Mouse (Mus musculus): ENCODE measurements around the gene Six2. TPM values are rescaled to one million over a fixed set of nuclear protein-coding genes. Genes with fewer than 3 reads are reported as not detected.

Gene Six2
- polyA plus RNA-seq, 1 experiment from 2014 or later, result 0.21 TPM

DNA sequence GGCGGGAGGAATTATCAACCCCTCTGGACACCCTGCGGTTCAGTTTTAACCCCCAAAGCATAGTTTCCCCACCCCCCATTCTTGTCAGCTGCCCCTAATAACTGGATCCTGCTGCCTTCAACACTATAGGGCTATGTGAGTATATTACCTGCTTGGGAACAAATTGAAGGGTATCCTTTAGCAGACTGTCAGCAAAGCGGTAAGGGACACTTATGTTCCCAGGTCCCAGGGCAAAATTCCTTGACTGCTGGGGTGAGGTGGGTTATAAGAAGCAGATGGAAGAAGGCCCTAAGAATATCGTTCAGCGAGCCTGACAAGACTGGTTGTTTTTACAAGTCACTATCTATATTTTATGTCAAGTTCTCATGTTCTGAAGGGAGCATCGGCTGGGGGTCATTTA is 6.3 kb downstream of the Six2 start:
- Histone ChIP-seq H3K4me3 (no peak overlapping the region), H3K4me1 (replicated peaks) (peaks cover 24% of the 10 kb centered on the region), H3K36me3 (no peaks in the 10 kb centered on the region), H3K4me2 (no peak overlapping the region), H3K27ac (no peak overlapping the region), H3K27me3 (peaks cover 94% of the 10 kb centered on the region), H3K9ac (no peak overlapping the region), H3K9me3 (replicated peaks) (no peaks in the 10 kb centered on the region)
- 17% methylated on average over 6 of the region's 6 CpGs for WGBS
- ATAC-seq (replicated peaks; ENCODE audit: insufficient number of reproducible peaks, insufficient read depth, low FRiP score, low read depth), result no peak

DNA sequence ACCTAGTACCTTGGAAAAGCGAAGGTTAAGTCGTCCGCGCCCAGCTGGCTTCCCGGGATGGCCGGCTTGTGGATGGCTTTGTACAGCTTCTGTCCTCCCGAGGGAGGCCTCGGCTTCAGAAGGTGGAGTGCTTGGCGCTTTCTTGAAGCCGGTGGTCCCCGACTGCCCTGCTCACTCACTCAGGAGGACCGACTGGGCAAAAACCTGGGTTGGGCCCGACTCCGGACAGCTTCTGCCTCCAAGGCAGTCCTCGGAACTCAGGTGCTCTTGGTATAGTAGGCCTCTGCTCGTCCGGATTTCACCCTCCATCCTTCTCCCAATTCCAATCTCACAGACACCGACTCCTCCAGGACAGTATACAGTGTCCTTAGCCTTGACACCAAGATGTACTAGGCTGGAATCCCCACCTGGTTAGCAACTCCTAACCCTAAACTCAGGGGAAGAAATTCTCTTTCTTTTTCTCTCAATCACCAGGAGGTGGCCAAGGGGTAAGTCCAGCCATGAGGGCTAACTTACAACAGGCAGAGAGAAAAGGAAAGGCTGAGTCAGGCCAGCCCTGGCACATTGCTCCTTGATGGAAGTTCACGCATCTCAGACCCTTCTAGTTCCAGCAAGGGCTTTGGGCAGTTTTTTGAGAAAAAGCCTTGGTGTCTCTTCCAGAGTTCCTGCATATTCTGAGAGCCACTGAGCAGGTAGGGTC is 7.1 kb downstream of the Six2 start:
- H3K4me3 ChIP-seq, result peak overlapping the region; percentile 39; the same call in 1 of the 2 replicates
- WGBS, result 7% methylated on average over 19 of the region's 19 CpGs

GRCm38 (mm10) chr17:85680116-85680850 is 7.8 kb downstream of the Six2 start:
- Histone ChIP-seq H3K36me3 (no peaks in the 10 kb centered on the region), H3K27ac (no peak overlapping the region), H3K4me3 (peak overlapping the region; percentile 39), H3K27me3 (peaks cover 92% of the 10 kb centered on the region), H3K4me2 (peak overlapping the region; percentile 62), H3K9ac (no peak overlapping the region; the same call in 1 of the 2 replicates), H3K9me3 (replicated peaks) (no peaks in the 10 kb centered on the region), H3K4me1 (replicated peaks) (peaks cover 23% of the 10 kb centered on the region)
- ATAC-seq (replicated peaks; ENCODE audit: insufficient number of reproducible peaks, insufficient read depth, low FRiP score, low read depth), result no peak
- WGBS, result 5% methylated on average over 21 of the region's 21 CpGs

More for the DNA sequence above, 7.1 kb downstream of the Six2 start:
- no peak for ATAC-seq (replicated peaks; ENCODE audit: insufficient number of reproducible peaks, insufficient read depth, low FRiP score, low read depth)
- Histone ChIP-seq H3K4me2 (peak overlapping the region; percentile 62), H3K27ac (no peak overlapping the region), H3K27me3 (peaks cover 92% of the 10 kb centered on the region), H3K9me3 (replicated peaks) (no peaks in the 10 kb centered on the region), H3K9ac (no peak overlapping the region), H3K36me3 (no peaks in the 10 kb centered on the region), H3K4me1 (replicated peaks) (peaks cover 24% of the 10 kb centered on the region)

DNA sequence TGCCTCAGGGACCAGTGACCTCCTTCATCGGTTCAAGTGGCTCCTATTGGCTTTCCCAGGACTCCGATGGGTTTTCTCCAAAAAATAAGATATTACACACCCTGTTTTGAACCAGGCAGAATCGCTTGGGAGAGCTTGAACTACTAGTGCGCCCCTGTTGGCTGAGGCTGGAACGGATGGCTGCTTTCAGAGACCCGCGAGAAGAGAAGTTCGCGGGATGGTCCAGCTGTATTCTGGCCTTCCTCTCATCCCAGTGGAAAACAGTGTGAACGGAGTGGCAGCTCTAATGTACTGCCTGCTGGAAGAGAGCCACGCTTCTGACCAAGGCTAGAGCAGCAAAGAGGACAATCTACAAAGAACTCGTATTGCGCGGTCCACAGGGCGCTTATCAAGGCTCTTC is 8.4 kb downstream of the Six2 start:
- Histone ChIP-seq H3K36me3 (no peaks in the 10 kb centered on the region), H3K4me3 (peak overlapping the region; percentile 39), H3K27me3 (peaks cover 92% of the 10 kb centered on the region), H3K9me3 (replicated peaks) (no peaks in the 10 kb centered on the region), H3K9ac (no peak overlapping the region; the same call in 1 of the 2 replicates), H3K27ac (no peak overlapping the region), H3K4me2 (peak overlapping the region; percentile 62), H3K4me1 (replicated peaks) (peaks cover 18% of the 10 kb centered on the region)
- ATAC-seq (replicated peaks; ENCODE audit: insufficient number of reproducible peaks, insufficient read depth, low FRiP score, low read depth), result no peak
- WGBS, result 1% methylated on average over 15 of the region's 15 CpGs

DNA sequence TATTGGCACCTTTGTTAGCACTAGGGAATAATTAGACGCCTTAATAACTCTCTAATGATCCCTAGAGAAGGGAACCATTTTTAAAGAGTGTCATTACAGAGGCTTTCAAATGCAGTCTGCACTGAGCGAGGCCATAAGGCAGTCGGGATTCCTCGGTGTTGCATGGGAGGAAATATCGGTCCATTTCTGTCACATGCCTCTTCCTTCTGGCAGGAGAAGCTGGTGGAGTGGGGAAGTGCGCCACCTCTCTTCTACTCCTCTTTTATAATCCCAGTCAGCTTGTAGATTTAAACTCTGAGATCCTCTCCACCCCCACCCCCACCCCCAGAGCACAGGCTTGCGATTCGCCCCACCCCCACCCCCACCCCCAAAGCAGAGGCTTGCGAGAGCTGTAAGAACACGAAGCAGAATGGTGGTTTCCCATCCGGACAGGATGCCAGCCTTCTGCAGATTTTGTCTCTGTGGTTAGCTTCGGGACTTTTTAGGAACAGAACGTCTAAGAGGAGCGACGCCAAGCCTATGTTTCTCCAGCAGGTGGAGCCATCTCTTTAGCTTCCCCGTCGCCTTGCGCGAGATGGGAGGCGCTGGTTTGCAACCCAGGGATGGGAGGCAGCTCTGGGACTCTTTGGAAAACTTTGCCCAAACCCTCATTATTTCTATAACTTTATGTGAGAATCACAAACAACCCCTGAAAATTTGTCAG is 23.3 kb downstream of the Six2 start:
- ATAC-seq (replicated peaks; ENCODE audit: insufficient number of reproducible peaks, insufficient read depth, low FRiP score, low read depth), result 0 out of 2 replicates have a peak, but pooled peaks have one; percentile 58
- Histone ChIP-seq H3K4me3 (peak overlapping the region; percentile 34), H3K27me3 (peaks cover 62% of the 10 kb centered on the region), H3K4me1 (replicated peaks) (no peaks in the 10 kb centered on the region; the same call in 1 of the 2 replicates), H3K9ac (no peak overlapping the region), H3K4me2 (peak overlapping the region; percentile 59), H3K36me3 (no peaks in the 10 kb centered on the region), H3K27ac (no peak overlapping the region), H3K9me3 (replicated peaks) (no peaks in the 10 kb centered on the region)
- 3% methylated on average over 20 of the region's 20 CpGs for WGBS

- H3K4me2 ChIP-seq, result peak overlapping the region; percentile 59; the same call in 1 of the 2 replicates
- H3K27ac ChIP-seq, result no peak overlapping the region
- H3K4me3 ChIP-seq, result peak overlapping the region; percentile 34; the same call in 1 of the 2 replicates
- H3K36me3 ChIP-seq, result no peaks in the 10 kb centered on the region
- H3K9me3 ChIP-seq (replicated peaks), result no peaks in the 10 kb centered on the region
- H3K4me1 ChIP-seq (replicated peaks), result no peaks in the 10 kb centered on the region; the same call in 1 of the 2 replicates
- H3K27me3 ChIP-seq, result peaks cover 59% of the 10 kb centered on the region
- no peak overlapping the region for H3K9ac ChIP-seq
- 38% methylated on average over 2 of the region's 2 CpGs for WGBS
- no peak for ATAC-seq (replicated peaks; ENCODE audit: insufficient number of reproducible peaks, insufficient read depth, low FRiP score, low read depth)
These were observed 23.9 kb downstream of the Six2 start for GRCm38 (mm10) chr17:85664202-85664601.

- Histone ChIP-seq H3K27me3 (peaks cover 62% of the 10 kb centered on the region), H3K4me3 (no peak overlapping the region), H3K9ac (no peak overlapping the region), H3K9me3 (replicated peaks) (no peaks in the 10 kb centered on the region), H3K4me2 (no peak overlapping the region), H3K4me1 (replicated peaks) (no peaks in the 10 kb centered on the region; the same call in 1 of the 2 replicates), H3K27ac (no peak overlapping the region), H3K36me3 (no peaks in the 10 kb centered on the region)
- 56% methylated on average over 5 of the region's 5 CpGs for WGBS
- ATAC-seq (replicated peaks; ENCODE audit: insufficient number of reproducible peaks, insufficient read depth, low FRiP score, low read depth), result no peak
These were observed 26.6 kb downstream of the Six2 start for GRCm38 (mm10) chr17:85661521-85661920.

DNA sequence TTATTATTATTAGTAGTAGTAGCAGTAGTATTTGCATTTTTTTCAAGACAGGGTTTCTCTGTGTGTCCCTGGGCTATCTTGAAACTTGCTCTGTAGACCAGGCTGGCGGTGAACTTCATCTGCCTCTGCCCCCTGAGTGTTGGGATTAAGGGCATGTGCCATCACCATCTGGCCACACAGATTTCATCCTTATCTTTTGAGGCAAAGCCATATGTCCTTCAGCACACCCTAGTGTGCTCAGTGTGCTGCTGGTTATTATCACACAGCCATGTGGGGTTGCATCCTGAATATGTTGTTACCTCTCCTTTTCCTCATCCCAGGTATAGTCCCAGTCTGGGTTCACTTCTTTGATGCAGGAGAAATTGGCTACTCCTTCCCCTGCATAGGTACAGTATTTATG is 28.1 kb downstream of the Six2 start:
- WGBS, result 59% methylated on average over 1 of the region's 1 CpGs
- no peak overlapping the region for H3K4me3 ChIP-seq
- H3K9ac ChIP-seq, result no peak overlapping the region
- no peak for ATAC-seq (replicated peaks; ENCODE audit: insufficient number of reproducible peaks, insufficient read depth, low FRiP score, low read depth)
- no peaks in the 10 kb centered on the region for H3K36me3 ChIP-seq
- H3K4me2 ChIP-seq, result no peak overlapping the region
- H3K4me1 ChIP-seq (replicated peaks), result no peaks in the 10 kb centered on the region; the same call in 1 of the 2 replicates
- H3K27me3 ChIP-seq, result peaks cover 54% of the 10 kb centered on the region
- no peaks in the 10 kb centered on the region for H3K9me3 ChIP-seq (replicated peaks)
- no peak overlapping the region for H3K27ac ChIP-seq

- H3K4me1 ChIP-seq (replicated peaks), result peaks cover 7% of the 10 kb centered on the region
- peak; percentile 59 for ATAC-seq (replicated peaks; ENCODE audit: insufficient number of reproducible peaks, insufficient read depth, low FRiP score, low read depth)
- 3% methylated on average over 36 of the region's 36 CpGs for WGBS
- peaks cover 75% of the 10 kb centered on the region for H3K27me3 ChIP-seq
- no peaks in the 10 kb centered on the region for H3K9me3 ChIP-seq (replicated peaks)
- peak overlapping the region; percentile 59 for H3K4me2 ChIP-seq
- no peak overlapping the region for H3K9ac ChIP-seq
- no peaks in the 10 kb centered on the region for H3K36me3 ChIP-seq
- H3K4me3 ChIP-seq, result peak overlapping the region; percentile 33
- no peak overlapping the region for H3K27ac ChIP-seq
These were observed 42.1 kb downstream of the Six2 start for GRCm38 (mm10) chr17:85645718-85646665.

DNA sequence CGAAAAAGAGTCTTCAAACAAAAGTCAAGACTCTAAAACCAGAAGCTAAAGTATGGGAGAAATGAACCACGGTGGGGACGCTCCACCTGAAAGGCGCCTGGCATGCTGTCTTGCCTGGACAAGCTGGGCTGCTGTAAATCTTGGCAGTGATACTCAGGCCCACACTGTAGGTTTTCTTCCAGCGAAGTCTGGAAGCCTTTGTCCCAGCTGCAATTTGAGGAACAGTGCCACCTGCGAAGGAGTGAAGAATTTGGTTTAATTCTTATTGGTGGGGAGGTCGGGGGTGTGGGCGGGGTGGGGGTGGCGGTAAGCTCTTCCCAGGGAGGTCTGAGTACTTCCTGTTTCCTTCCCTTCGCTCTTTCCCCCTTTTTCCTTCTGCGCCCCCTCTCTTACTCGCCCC is 42.8 kb downstream of the Six2 start:
- Histone ChIP-seq H3K4me2 (peak overlapping the region; percentile 59), H3K9ac (no peak overlapping the region), H3K27ac (no peak overlapping the region), H3K4me3 (peak overlapping the region; percentile 33), H3K4me1 (replicated peaks) (peaks cover 7% of the 10 kb centered on the region), H3K36me3 (no peaks in the 10 kb centered on the region), H3K9me3 (replicated peaks) (no peaks in the 10 kb centered on the region), H3K27me3 (peaks cover 78% of the 10 kb centered on the region)
- ATAC-seq (replicated peaks; ENCODE audit: insufficient number of reproducible peaks, insufficient read depth, low FRiP score, low read depth), result no peak
- WGBS, result 19% methylated on average over 9 of the region's 12 CpGs

Measured in heart, embryonic 15.5 days (tissue).